Mouse (Mus musculus): ENCODE data around the gene Poc1a. TPM values are rescaled to one million over a fixed set of nuclear protein-coding genes. Genes with fewer than 3 reads are reported as not detected.

Poc1a gene
- total RNA-seq, 2 experiments from 2014 or later: 1.8 to 1.9 TPM

DNA sequence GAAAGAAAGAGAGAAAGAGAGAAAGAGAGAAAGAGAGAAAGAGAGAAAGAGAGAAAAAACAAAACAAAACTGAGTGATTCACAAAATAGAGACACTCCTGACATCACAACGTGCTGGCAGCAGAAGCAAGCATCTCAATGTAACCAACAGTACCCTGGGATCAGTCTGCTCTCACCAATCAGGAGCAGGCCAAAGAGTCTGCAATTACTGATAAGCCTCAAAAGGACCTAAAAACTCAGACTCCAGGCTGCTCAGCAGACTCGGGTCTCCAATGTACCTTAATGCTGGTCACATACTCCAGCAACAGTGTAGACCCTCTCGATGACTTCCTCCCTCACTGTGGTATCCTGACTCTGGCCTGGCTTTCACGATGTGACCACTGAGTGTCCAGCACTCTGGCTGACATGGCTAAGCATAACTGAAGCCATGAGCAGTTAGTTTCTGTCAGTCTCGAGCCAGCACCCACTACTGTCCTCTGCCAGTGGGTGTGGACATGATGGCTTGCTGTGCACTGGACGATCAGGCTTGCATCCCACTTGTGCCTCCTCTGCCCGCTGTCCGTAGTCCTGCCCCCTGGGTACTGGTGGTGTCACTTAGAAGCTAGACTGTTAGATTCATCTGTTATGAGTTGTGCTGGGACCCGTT, 117.9 kb downstream of the Poc1a start:
- no peak for DNase-seq (ENCODE audit: low spot score)

DNA sequence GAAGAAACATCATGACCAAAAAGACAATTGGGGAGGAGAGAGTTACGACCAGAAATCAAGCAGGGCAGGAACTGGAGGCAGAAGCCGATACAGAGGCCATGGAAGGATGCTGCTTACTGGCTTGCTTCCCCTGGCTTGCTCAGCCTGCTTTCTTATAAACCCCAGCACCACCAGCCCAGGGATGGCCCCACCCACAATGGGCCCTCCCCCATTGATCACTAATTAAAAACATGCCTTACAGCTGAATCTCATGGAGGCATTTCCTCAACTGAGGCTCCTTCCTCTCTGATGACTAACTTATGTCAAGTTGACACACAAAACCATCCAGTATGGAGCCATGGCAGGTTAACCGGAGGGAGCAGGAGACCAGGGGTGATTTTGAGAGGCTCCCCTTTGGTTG, 118.9 kb downstream of the Poc1a start:
- DNase-seq (ENCODE audit: low spot score): no peak

Other genes with a start within 250 kb of the Poc1a start
- under 1 TPM in 1 of 2 experiments, not detected in 1; 0.14 TPM for gene Col6a4, start 184.3 kb upstream of the Poc1a start, total RNA-seq (2021)
- gene Glyctk, start 122.9 kb upstream of the Poc1a start, total RNA-seq (2021): 1 to 10 TPM in 1 of 2 experiments, under 1 TPM in 1; 0.93 to 2.4 TPM
- gene Wdr82, start 110.1 kb upstream of the Poc1a start, total RNA-seq (2021): 10 to 100 TPM; 18.9 to 23.9 TPM
- 1 to 10 TPM; 2.7 to 3.7 TPM for gene Ppm1m, start 81.3 kb upstream of the Poc1a start, total RNA-seq (2021)
- 100 to 1,000 TPM; 204 to 208 TPM for gene Twf2, start 78.0 kb upstream of the Poc1a start, total RNA-seq (2021)
- gene Tlr9, start 58.5 kb upstream of the Poc1a start, total RNA-seq (2021): under 1 TPM in 1 of 2 experiments, not detected in 1; 0.11 TPM
- gene Alas1, start 32.4 kb upstream of the Poc1a start, total RNA-seq (2021): 100 to 1,000 TPM; 206 to 228 TPM
- 10 to 100 TPM; 15.3 to 27.6 TPM for gene Dusp7, start 87.6 kb downstream of the Poc1a start, total RNA-seq (2021)
- gene Rpl29, start 148.4 kb downstream of the Poc1a start, total RNA-seq (2021): 100 to 1,000 TPM; 280 to 298 TPM
- 10 to 100 TPM; 10.0 to 13.0 TPM for gene Acy1, start 157.3 kb downstream of the Poc1a start, total RNA-seq (2021)
- gene Abhd14b, start 166.4 kb downstream of the Poc1a start, total RNA-seq (2021): 1 to 10 TPM; 4.0 to 4.1 TPM
- 10 to 100 TPM; 16.9 to 17.0 TPM for gene Abhd14a, start 166.6 kb downstream of the Poc1a start, total RNA-seq (2021)
- 10 to 100 TPM; 54.7 to 69.6 TPM for gene Pcbp4, start 172.2 kb downstream of the Poc1a start, total RNA-seq (2021)
- under 1 TPM; 0.14 to 0.21 TPM for gene Gpr62, start 184.9 kb downstream of the Poc1a start, total RNA-seq (2021)
- 10 to 100 TPM; 19.8 to 21.7 TPM for gene Rrp9, start 194.9 kb downstream of the Poc1a start, total RNA-seq (2021)
- gene Parp3, start 195.9 kb downstream of the Poc1a start, total RNA-seq (2021): 10 to 100 TPM; 68.1 to 69.4 TPM
- gene Iqcf1, start 218.9 kb downstream of the Poc1a start, total RNA-seq (2021): not detected
- not detected for gene Iqcf5, start 233.5 kb downstream of the Poc1a start, total RNA-seq (2021)

Measured in gastrocnemius, adult 18-20 months (tissue).